Mouse (Mus musculus) heart, postnatal 0 days (tissue): Measurements from ENCODE around the gene Aldh9a1.

Source experiments
- CTCF ChIP-seq: IDR thresholded peaks from 2 replicates; pipeline ENCODE4 v1.5.1; 2016; ENCODE audit warnings: antibody characterized with exemption, control low read depth, low read depth
- EP300 ChIP-seq: IDR thresholded peaks from 2 replicates; pipeline ENCODE4 v1.6.1; 2016; ENCODE audit warnings: antibody characterized with exemption, low read depth

DNA sequence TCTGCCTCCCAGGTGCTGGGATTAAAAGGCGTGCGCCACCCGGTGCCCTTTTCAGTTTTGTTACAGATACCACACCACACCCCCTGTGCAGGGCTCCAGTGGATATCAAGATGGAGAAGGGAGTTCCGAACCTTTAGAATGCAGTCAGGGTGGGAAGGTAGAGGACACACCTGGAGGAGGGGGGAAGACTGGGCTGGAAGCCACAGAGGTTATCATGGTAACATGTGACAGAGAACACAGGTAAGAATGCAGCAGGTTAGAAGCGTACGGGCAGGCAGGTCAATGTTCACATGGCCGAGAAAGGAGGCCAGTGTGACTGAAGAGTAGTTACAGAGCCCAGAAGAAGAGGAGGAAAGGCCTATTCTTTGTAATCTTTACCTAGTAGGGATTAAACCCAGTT lies 39.8 kb downstream of the Aldh9a1 start:
- no peak for TF ChIP-seq CTCF
- TF ChIP-seq EP300 = no peak
